Mouse (Mus musculus) adrenal gland, postnatal 36 days (tissue): ENCODE results near the gene G3bp2. TPM values are rescaled to one million over a fixed set of nuclear protein-coding genes. Genes with fewer than 3 reads are reported as not detected.

Source experiments
- DNase-seq, 2 experiments: peaks; one replicate each; pipeline ENCODE4 v3.0.0; 2021; ENCODE audit warnings: mixed read lengths in 1 of 2
- total RNA-seq, 2 experiments: library from RNA; stranded (reverse); gene quantifications; 2 replicates each; pipeline ENCODE4 v1.2.3; 2021

The G3bp2 gene
- total RNA-seq, 2 experiments from 2014 or later = 139 to 142 TPM

DNA sequence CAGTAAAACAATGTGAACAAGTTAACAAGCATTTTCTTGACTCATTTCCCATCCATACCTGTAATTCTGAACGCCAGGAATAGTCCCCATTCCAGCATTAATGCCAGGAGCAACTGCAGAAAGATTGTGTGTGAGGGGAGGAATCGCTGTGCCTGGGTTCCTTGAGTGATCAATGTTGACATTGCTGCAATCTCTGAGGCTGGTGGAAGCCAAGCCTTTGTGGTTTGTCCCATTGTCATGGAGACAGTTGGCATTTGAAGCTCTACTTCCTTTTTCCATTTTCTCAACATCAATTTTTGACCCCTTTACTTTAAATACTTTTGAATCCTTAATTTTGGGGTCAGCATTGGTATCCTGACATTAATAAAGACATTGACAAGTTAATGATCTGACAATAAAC is 63.6 kb downstream of the G3bp2 start:
- DNase-seq = no peak

- no peak for DNase-seq
Observed at GRCm38 (mm10) chr5:92011756-92012155, 71.8 kb downstream of the G3bp2 start.

- DNase-seq = no peak
Observed at GRCm38 (mm10) chr5:92009827-92010226, 73.7 kb downstream of the G3bp2 start.

- peak; percentile 3 to 37 for DNase-seq
Observed at GRCm38 (mm10) chr5:92003011-92003410, 80.5 kb downstream of the G3bp2 start.

Other genes with a start within 250 kb of the G3bp2 start
- 10 to 100 TPM; 61.9 to 78.5 TPM for gene Rchy1, start 120.7 kb downstream of the G3bp2 start, total RNA-seq
- not detected for gene Odaph, start 96.2 kb downstream of the G3bp2 start, total RNA-seq
- gene Cdkl2, start 39.8 kb downstream of the G3bp2 start, total RNA-seq = 1 to 10 TPM; 4.9 to 6.5 TPM
- 100 to 1,000 TPM in 1 of 2 experiments, 10 to 100 TPM in 1; 93.3 to 104 TPM for gene Uso1, start 54.2 kb upstream of the G3bp2 start, total RNA-seq
- not detected for gene U90926, start 131.7 kb upstream of the G3bp2 start, total RNA-seq
- not detected for gene Ppef2, start 172.6 kb upstream of the G3bp2 start, total RNA-seq
- gene Naaa, start 194.5 kb upstream of the G3bp2 start, total RNA-seq = 10 to 100 TPM; 17.5 to 19.6 TPM
- 10 to 100 TPM; 30.6 to 33.8 TPM for gene Sdad1, start 226.8 kb upstream of the G3bp2 start, total RNA-seq
- 1 to 10 TPM; 1.1 to 2.5 TPM for gene Cxcl9, start 244.4 kb upstream of the G3bp2 start, total RNA-seq
- 10 to 100 TPM; 56.8 to 62.4 TPM for gene Art3, start 248.1 kb upstream of the G3bp2 start, total RNA-seq